Mouse (Mus musculus) heart, embryonic 16.5 days (tissue): ENCODE data around the gene Sox6. TPM values are rescaled to one million over a fixed set of nuclear protein-coding genes. Genes with fewer than 3 reads are reported as not detected.
A peak's percentile ranks its signal among the peaks of the same experiment; 100 is the strongest.

Experiments
- ATAC-seq: fragments of 200-750 bp; cut with Nextera tagmentation; replicated peaks from 2 replicates; pipeline ENCODE4 v1.8.0; 2017; ENCODE audit warnings: moderate number of reproducible peaks; ENCODE audit not compliant: insufficient read depth, low FRiP score; ENCODE audit errors: extremely low read depth
- H3K27ac ChIP-seq: fragments of 300-500 bp; sonication (generic); 2 replicates; pipeline ENCODE4 v1.5.1; 2014; ENCODE audit warnings: mild to moderate bottlenecking, low read length, control low read depth, moderate library complexity
- H3K27me3 ChIP-seq: fragments of 300-500 bp; sonication (generic); 2 replicates; pipeline ENCODE4 v1.6.1; 2014; ENCODE audit warnings: low read length, mixed read lengths; ENCODE audit not compliant: control insufficient read depth, insufficient read depth
- H3K36me3 ChIP-seq: fragments of 300-500 bp; sonication (generic); 2 replicates; pipeline ENCODE4 v1.6.1; 2014; ENCODE audit not compliant: control insufficient read depth, insufficient read depth
- H3K4me1 ChIP-seq: fragments of 300-500 bp; sonication (generic); 2 replicates; pipeline ENCODE4 v1.6.1; 2014; ENCODE audit warnings: low read length, mixed read lengths; ENCODE audit not compliant: control insufficient read depth, insufficient read depth
- H3K4me2 ChIP-seq: fragments of 300-500 bp; sonication (generic); 2 replicates; pipeline ENCODE4 v1.6.1; 2014; ENCODE audit warnings: low read depth, mild to moderate bottlenecking, control low read depth, low read length
- H3K4me3 ChIP-seq: fragments of 300-500 bp; sonication (generic); 2 replicates; pipeline ENCODE4 v1.5.1; 2014; ENCODE audit warnings: mild to moderate bottlenecking, control low read depth, low read length
- H3K9ac ChIP-seq: fragments of 300-500 bp; sonication (generic); 2 replicates; pipeline ENCODE4 v1.6.1; 2014; ENCODE audit warnings: low read length, control low read depth
- H3K9me3 ChIP-seq: fragments of 300-500 bp; sonication (generic); replicated peaks from 2 replicates; pipeline ENCODE4 v1.6.1; 2016; ENCODE audit warnings: low read length; ENCODE audit not compliant: control insufficient read depth
- WGBS: fragments of 180-500 bp; shearing (Covaris S2); extraction: QIAGEN DNeasy Blood & Tissue Kit; methylation state at CpG from one replicate; pipeline ENCODE4 v1.1.7; 2014; 5-methylcytosine and 5-hydroxymethylcytosine counted together
- polyA plus RNA-seq: library from polyadenylated mRNA; unstranded; fragments of >200 nt; fragmentation: Nextera tagmentation; extraction: Ambion mirVana; gene quantifications from 2 replicates; pipeline ENCODE4 v1.2.1, GENCODE M21; 2015

Sox6 gene
- polyA plus RNA-seq, 1 experiment from 2014 or later, result 25.6 TPM

GRCm38 (mm10) chr7:115794139-115794858 is 244.3 kb downstream of the Sox6 start:
- no peaks in the 10 kb centered on the region for H3K4me1 ChIP-seq
- H3K36me3 ChIP-seq, result no peaks in the 10 kb centered on the region
- no peaks in the 10 kb centered on the region for H3K9me3 ChIP-seq
- no peak overlapping the region for H3K4me2 ChIP-seq
- no peak overlapping the region for H3K27ac ChIP-seq
- 83% methylated on average over 4 of the region's 4 CpGs for WGBS
- ATAC-seq, result no peak
- H3K27me3 ChIP-seq, result no peaks in the 10 kb centered on the region
- no peak overlapping the region for H3K4me3 ChIP-seq
- H3K9ac ChIP-seq, result no peak overlapping the region

- Histone ChIP-seq H3K9ac (no peak overlapping the region), H3K4me3 (no peak overlapping the region), H3K27ac (no peak overlapping the region), H3K36me3 (no peaks in the 10 kb centered on the region), H3K9me3 (no peaks in the 10 kb centered on the region), H3K27me3 (no peaks in the 10 kb centered on the region), H3K4me2 (no peak overlapping the region), H3K4me1 (no peaks in the 10 kb centered on the region)
- ATAC-seq, result no peak
- 49% methylated on average over 2 of the region's 2 CpGs for WGBS
Observed at GRCm38 (mm10) chr7:115792841-115793240, 245.8 kb downstream of the Sox6 start.

- ATAC-seq, result no peak
- Histone ChIP-seq H3K27ac (no peak overlapping the region), H3K4me1 (peaks cover 8% of the 10 kb centered on the region), H3K36me3 (no peaks in the 10 kb centered on the region), H3K4me3 (no peak overlapping the region), H3K9ac (no peak overlapping the region), H3K9me3 (no peaks in the 10 kb centered on the region), H3K4me2 (no peak overlapping the region), H3K27me3 (no peaks in the 10 kb centered on the region)
- 78% methylated on average over 5 of the region's 5 CpGs for WGBS
Observed at GRCm38 (mm10) chr7:115789116-115789823, 249.3 kb downstream of the Sox6 start.

- Histone ChIP-seq H3K36me3 (no peaks in the 10 kb centered on the region), H3K4me2 (no peak overlapping the region; the same call in 1 of the 2 replicates), H3K27me3 (no peaks in the 10 kb centered on the region), H3K9ac (no peak overlapping the region), H3K4me1 (peaks cover 15% of the 10 kb centered on the region), H3K27ac (peak overlapping the region; percentile 72), H3K4me3 (no peak overlapping the region), H3K9me3 (0 out of 2 replicates have a peak, but pooled peaks cover 4% of the 10 kb centered on the region)
- ATAC-seq, result peak; percentile 56
- 53% methylated on average over 8 of the region's 8 CpGs for WGBS
Observed at GRCm38 (mm10) chr7:115783982-115784917, 254.3 kb downstream of the Sox6 start.

GRCm38 (mm10) chr7:115780148-115780547 is 258.4 kb downstream of the Sox6 start:
- H3K4me2 ChIP-seq, result no peak overlapping the region
- no peaks in the 10 kb centered on the region for H3K36me3 ChIP-seq
- H3K9ac ChIP-seq, result no peak overlapping the region
- 0 out of 2 replicates have a peak, but pooled peaks cover 4% of the 10 kb centered on the region for H3K9me3 ChIP-seq
- 25% methylated on average over 4 of the region's 4 CpGs for WGBS
- H3K4me3 ChIP-seq, result no peak overlapping the region
- peaks cover 15% of the 10 kb centered on the region for H3K4me1 ChIP-seq
- ATAC-seq, result peak; percentile 74
- no peaks in the 10 kb centered on the region for H3K27me3 ChIP-seq
- H3K27ac ChIP-seq, result no peak overlapping the region

- ATAC-seq, result no peak
Observed at GRCm38 (mm10) chr7:115779544-115779943, 259.1 kb downstream of the Sox6 start.

GRCm38 (mm10) chr7:115776736-115777135 is 261.9 kb downstream of the Sox6 start:
- 56% methylated on average over 7 of the region's 7 CpGs for WGBS
- no peak overlapping the region for H3K4me2 ChIP-seq
- 0 out of 2 replicates have a peak, but pooled peaks cover 4% of the 10 kb centered on the region for H3K9me3 ChIP-seq
- H3K4me3 ChIP-seq, result no peak overlapping the region
- no peaks in the 10 kb centered on the region for H3K36me3 ChIP-seq
- H3K4me1 ChIP-seq, result no peaks in the 10 kb centered on the region
- no peak for ATAC-seq
- H3K27ac ChIP-seq, result no peak overlapping the region
- no peak overlapping the region for H3K9ac ChIP-seq
- H3K27me3 ChIP-seq, result no peaks in the 10 kb centered on the region

More at GRCm38 (mm10) chr7:115779544-115779943, 259.1 kb downstream of the Sox6 start:
- WGBS, result 79% methylated on average over 2 of the region's 2 CpGs
- Histone ChIP-seq H3K27me3 (no peaks in the 10 kb centered on the region), H3K4me3 (no peak overlapping the region), H3K4me1 (peaks cover 10% of the 10 kb centered on the region), H3K9me3 (0 out of 2 replicates have a peak, but pooled peaks cover 4% of the 10 kb centered on the region), H3K9ac (no peak overlapping the region), H3K4me2 (no peak overlapping the region), H3K27ac (no peak overlapping the region), H3K36me3 (no peaks in the 10 kb centered on the region)

- Histone ChIP-seq H3K27me3 (no peaks in the 10 kb centered on the region), H3K27ac (no peak overlapping the region), H3K4me2 (no peak overlapping the region), H3K9ac (no peak overlapping the region), H3K4me3 (no peak overlapping the region), H3K4me1 (no peaks in the 10 kb centered on the region), H3K9me3 (0 out of 2 replicates have a peak, but pooled peaks cover 4% of the 10 kb centered on the region), H3K36me3 (no peaks in the 10 kb centered on the region)
- ATAC-seq, result no peak
- whole genome bisulfite sequencing, result 64% methylated on average over 5 of the region's 5 CpGs
Observed at GRCm38 (mm10) chr7:115776324-115776723, 262.3 kb downstream of the Sox6 start.
